Comparison of ENCODE assay signal across 19 mouse cellular contexts in the genomic region with DNA sequence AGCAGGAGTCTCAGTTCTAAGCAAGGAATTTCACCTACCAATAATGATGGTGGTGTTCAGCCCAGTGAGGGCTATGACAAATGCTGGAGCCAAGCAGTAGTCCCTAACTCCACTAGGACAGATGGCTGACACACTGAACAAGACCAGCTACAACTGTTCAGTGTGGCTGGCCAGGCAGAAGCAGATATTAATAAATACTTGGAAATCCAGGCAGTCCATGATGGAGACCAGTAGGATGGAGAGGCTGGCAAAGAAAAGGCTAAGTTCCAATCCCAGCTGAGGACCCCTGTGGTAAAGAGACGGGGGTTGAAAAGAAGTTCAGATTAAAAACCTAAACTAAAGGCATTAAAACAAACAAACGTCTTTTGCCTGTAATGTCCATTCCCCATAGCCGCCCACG. TPM values are rescaled to one million over a fixed set of nuclear protein-coding genes. Genes with fewer than 3 reads are reported as not detected.
DNase-seq lines count a peak whose midpoint lies in the region; ATAC-seq and TF ChIP-seq lines count a peak whose summit lies in the region.
"Had no signal": no experiment of that assay in that cellular context is flagged by ENCODE, and none has a peak within 500 bp of the region (broad histone marks: within the 10 kb centered on the region; RNA-seq: fewer than 3 reads in every experiment).

No protein-coding gene starts in this region.

- no peaks in the 10 kb centered on the region for H3K36me3 ChIP-seq in G1E (replicated peaks)
- no peaks in the 10 kb centered on the region for H3K36me3 ChIP-seq in limb, embryonic 10.5 days
- H3K36me3 ChIP-seq: embryonic facial prominence, embryonic 13.5 days; embryonic facial prominence, embryonic 15.5 days; forebrain, embryonic 10.5 days; forebrain, embryonic 12.5 days had no signal

- peak; percentile 24 to 56 for DNase-seq in cerebellum, postnatal 14 days
- no peak for DNase-seq in cerebellum, adult 9-11 months
- no peak for DNase-seq in G1E (ENCODE audit: low spot score)
- peak; percentile 8 for DNase-seq in limb, embryonic 10.5 days (ENCODE audit: low spot score)
- no peak for DNase-seq in adrenal gland, adult (ENCODE audit: inconsistent age in 2 of 2, low spot score in 1 of 2)
- DNase-seq: adrenal gland, adult 2 months; adrenal gland, postnatal 10 days; adrenal gland, postnatal 25 days; cerebellum, adult 11 months; cerebellum, postnatal 36 days; embryo, embryonic 11 days had no signal

- WGBS in limb, embryonic 10.5 days, result 92% methylated on average over 4 of the region's 4 CpGs

- TF ChIP-seq CTCF in G1E (IDR thresholded peaks at IDR 0.05; ENCODE audit: low read depth, low read length), result no peak

- no peaks in the 10 kb centered on the region; the same call in 1 of the 2 replicates for H3K27me3 ChIP-seq in G1E (ENCODE audit: insufficient read depth, low read length)
- no peaks in the 10 kb centered on the region for H3K27me3 ChIP-seq in limb, embryonic 10.5 days (ENCODE audit: low read depth, poor library complexity, severe bottlenecking)
- H3K27me3 ChIP-seq: embryonic facial prominence, embryonic 13.5 days; embryonic facial prominence, embryonic 15.5 days; forebrain, embryonic 12.5 days; Patski had no signal

- no peaks in the 10 kb centered on the region for H3K4me1 ChIP-seq in G1E (ENCODE audit: insufficient read depth, low read depth, low read length)
- no peaks in the 10 kb centered on the region for H3K4me1 ChIP-seq in limb, embryonic 10.5 days
- H3K4me1 ChIP-seq: embryonic facial prominence, embryonic 13.5 days; embryonic facial prominence, embryonic 15.5 days; forebrain, embryonic 10.5 days; forebrain, embryonic 12.5 days had no signal

- H3K27ac ChIP-seq in limb, embryonic 10.5 days, result no peak overlapping the region
- H3K27ac ChIP-seq: embryonic facial prominence, embryonic 13.5 days; embryonic facial prominence, embryonic 15.5 days; forebrain, embryonic 10.5 days; forebrain, embryonic 12.5 days had no signal

- no peaks in the 10 kb centered on the region for H3K9me3 ChIP-seq in G1E (replicated peaks)
- no peaks in the 10 kb centered on the region for H3K9me3 ChIP-seq in limb, embryonic 10.5 days (replicated peaks)
- H3K9me3 ChIP-seq: embryonic facial prominence, embryonic 13.5 days; embryonic facial prominence, embryonic 15.5 days; forebrain, embryonic 10.5 days; forebrain, embryonic 12.5 days had no signal

- 0 out of 2 replicates have a peak, but pooled peaks have one; percentile 15 for ATAC-seq in G1E (ENCODE audit: extremely low read depth, insufficient number of reproducible peaks, low FRiP score, poor library complexity, severe bottlenecking)
- ATAC-seq: activated CD4-positive, CD25-positive, alpha-beta regulatory T cell, adult 4 months; forebrain, embryonic 14.5 days; Patski had no signal

- H3K4me3 ChIP-seq in G1E (ENCODE audit: low read depth, low read length), result no peak overlapping the region
- H3K4me3 ChIP-seq in limb, embryonic 10.5 days, result no peak overlapping the region
- H3K4me3 ChIP-seq: embryonic facial prominence, embryonic 13.5 days; embryonic facial prominence, embryonic 15.5 days; erythroblast, embryonic 14.5 days; forebrain, embryonic 10.5 days; forebrain, embryonic 12.5 days had no signal

RNA-seq across cellular contexts. Expression of gene Atic, which starts 17.3 kb away (rescaled TPM):
- total RNA-seq in G1E (2014; fragmentation: Nextera tagmentation) (160 and 181 TPM in 2 replicates), G1E (2017) (254 and 274 TPM in 2 replicates)
- polyA plus RNA-seq in G1E (2012), result 38.5 and 47.4 TPM in 2 replicates
- polyA plus RNA-seq in limb, embryonic 10.5 days (2016; fragmentation: Nextera tagmentation; extraction: Ambion mirVana), result 78.5 and 91.1 TPM in 2 replicates

Comparison
In these comparisons a context has a peak if more than half of its experiments do, and no peak if none do; other contexts are left out.
1. DNase-seq: peak in cerebellum, postnatal 14 days (2 of 2) and limb, embryonic 10.5 days (single experiment); none in cerebellum, adult 9-11 months (single experiment), G1E (single experiment) and adrenal gland, adult (0 of 2).